Mouse (Mus musculus): Measurements from ENCODE around the gene Spg11. TPM values are rescaled to one million over a fixed set of nuclear protein-coding genes. Genes with fewer than 3 reads are reported as not detected.

Spg11 gene
- polyA plus RNA-seq (2015; fragmentation: Nextera tagmentation; extraction: Ambion mirVana) = 8.4 and 9.9 TPM in 2 replicates

GRCm38 (mm10) chr2:122117961-122118958, at the start of gene Spg11:
TSS of gene Spg11 (minus strand) at chr2:122118386.
- peak within 1 kb of the TSS; percentile 98 for H3K27ac ChIP-seq (replicated peaks)
- ATAC-seq (replicated peaks) = peak; percentile 100
- H3K4me2 ChIP-seq (replicated peaks) = peak within 1 kb of the TSS; percentile 65
- peak within 1 kb of the TSS; percentile 100 for H3K4me3 ChIP-seq
- peaks cover 3% of the 10 kb centered on the region; the same call in 1 of the 2 replicates for H3K36me3 ChIP-seq
- no peaks in the 10 kb centered on the region for H3K27me3 ChIP-seq
- WGBS = under 1% methylated on average over 47 of the region's 47 CpGs
- H3K9me3 ChIP-seq = no peaks in the 10 kb centered on the region
- H3K9ac ChIP-seq (replicated peaks) = peak within 1 kb of the TSS; percentile 100
- peaks cover 16% of the 10 kb centered on the region for H3K4me1 ChIP-seq

GRCm38 (mm10) chr2:122164293-122164692, 46.1 kb upstream of the Spg11 start:
- no peaks in the 10 kb centered on the region for H3K36me3 ChIP-seq
- H3K27me3 ChIP-seq = no peaks in the 10 kb centered on the region
- no peak overlapping the region for H3K4me2 ChIP-seq (replicated peaks)
- H3K27ac ChIP-seq (replicated peaks) = no peak overlapping the region
- H3K9me3 ChIP-seq = no peaks in the 10 kb centered on the region
- WGBS = 83% methylated on average over 11 of the region's 11 CpGs
- no peaks in the 10 kb centered on the region for H3K4me1 ChIP-seq
- ATAC-seq (replicated peaks) = no peak
- no peak overlapping the region for H3K9ac ChIP-seq (replicated peaks)
- H3K4me3 ChIP-seq = no peak overlapping the region

- Histone ChIP-seq H3K4me2 (replicated peaks) (no peak overlapping the region), H3K27me3 (no peaks in the 10 kb centered on the region), H3K36me3 (no peaks in the 10 kb centered on the region), H3K4me1 (no peaks in the 10 kb centered on the region), H3K27ac (replicated peaks) (no peak overlapping the region), H3K9ac (replicated peaks) (no peak overlapping the region), H3K4me3 (no peak overlapping the region), H3K9me3 (no peaks in the 10 kb centered on the region)
- 73% methylated on average over 13 of the region's 13 CpGs for WGBS
- no peak for ATAC-seq (replicated peaks)
Measured at GRCm38 (mm10) chr2:122163430-122164195, 45.4 kb upstream of the Spg11 start.

GRCm38 (mm10) chr2:122162529-122162928, 44.3 kb upstream of the Spg11 start:
- Histone ChIP-seq H3K27ac (replicated peaks) (no peak overlapping the region), H3K36me3 (no peaks in the 10 kb centered on the region), H3K4me3 (no peak overlapping the region), H3K27me3 (no peaks in the 10 kb centered on the region), H3K9ac (replicated peaks) (no peak overlapping the region), H3K4me1 (no peaks in the 10 kb centered on the region), H3K4me2 (replicated peaks) (no peak overlapping the region), H3K9me3 (no peaks in the 10 kb centered on the region)
- WGBS = 77% methylated on average over 2 of the region's 2 CpGs
- no peak for ATAC-seq (replicated peaks)

- Histone ChIP-seq H3K36me3 (no peaks in the 10 kb centered on the region), H3K4me2 (replicated peaks) (no peak overlapping the region), H3K27me3 (no peaks in the 10 kb centered on the region), H3K9me3 (no peaks in the 10 kb centered on the region), H3K27ac (replicated peaks) (no peak overlapping the region), H3K4me1 (no peaks in the 10 kb centered on the region), H3K4me3 (no peak overlapping the region), H3K9ac (replicated peaks) (no peak overlapping the region)
- no peak for ATAC-seq (replicated peaks)
- WGBS = 38% methylated on average over 4 of the region's 4 CpGs
Measured at GRCm38 (mm10) chr2:122161542-122161941, 43.4 kb upstream of the Spg11 start.

GRCm38 (mm10) chr2:122160680-122161079, 42.5 kb upstream of the Spg11 start, which contains the start of gene Trim69:
TSS of gene Trim69 (plus strand) at chr2:122160700.
- no peaks in the 10 kb centered on the region for H3K9me3 ChIP-seq
- 41% methylated on average over 2 of the region's 2 CpGs for WGBS
- H3K27ac ChIP-seq (replicated peaks) = no peak within 1 kb of the TSS
- H3K4me1 ChIP-seq = no peaks in the 10 kb centered on the region
- ATAC-seq (replicated peaks) = 0 out of 2 replicates have a peak, but pooled peaks have one; percentile 43
- no peaks in the 10 kb centered on the region for H3K27me3 ChIP-seq
- H3K9ac ChIP-seq (replicated peaks) = no peak within 1 kb of the TSS
- H3K4me3 ChIP-seq = no peak within 1 kb of the TSS
- H3K4me2 ChIP-seq (replicated peaks) = no peak within 1 kb of the TSS
- no peaks in the 10 kb centered on the region for H3K36me3 ChIP-seq

- Histone ChIP-seq H3K4me1 (no peaks in the 10 kb centered on the region), H3K9ac (replicated peaks) (no peak overlapping the region), H3K4me3 (no peak overlapping the region), H3K4me2 (replicated peaks) (no peak overlapping the region), H3K36me3 (no peaks in the 10 kb centered on the region), H3K27me3 (no peaks in the 10 kb centered on the region), H3K9me3 (no peaks in the 10 kb centered on the region), H3K27ac (replicated peaks) (no peak overlapping the region)
- ATAC-seq (replicated peaks) = no peak
- 86% methylated on average over 6 of the region's 6 CpGs for WGBS
Measured at GRCm38 (mm10) chr2:122159667-122160066, 41.5 kb upstream of the Spg11 start.

GRCm38 (mm10) chr2:122158362-122158802, 40.2 kb upstream of the Spg11 start:
- Histone ChIP-seq H3K4me1 (no peaks in the 10 kb centered on the region), H3K27me3 (no peaks in the 10 kb centered on the region), H3K4me2 (replicated peaks) (no peak overlapping the region), H3K4me3 (no peak overlapping the region), H3K9ac (replicated peaks) (no peak overlapping the region), H3K36me3 (no peaks in the 10 kb centered on the region), H3K9me3 (no peaks in the 10 kb centered on the region), H3K27ac (replicated peaks) (no peak overlapping the region)
- WGBS = 56% methylated on average over 6 of the region's 6 CpGs
- no peak for ATAC-seq (replicated peaks)

- ATAC-seq (replicated peaks) = no peak
- no peaks in the 10 kb centered on the region for H3K9me3 ChIP-seq
- no peak overlapping the region for H3K4me2 ChIP-seq (replicated peaks)
- H3K27ac ChIP-seq (replicated peaks) = no peak overlapping the region
- H3K9ac ChIP-seq (replicated peaks) = no peak overlapping the region
- H3K27me3 ChIP-seq = no peaks in the 10 kb centered on the region
- H3K36me3 ChIP-seq = no peaks in the 10 kb centered on the region
- H3K4me1 ChIP-seq = no peaks in the 10 kb centered on the region
- H3K4me3 ChIP-seq = no peak overlapping the region
Measured at GRCm38 (mm10) chr2:122157561-122157960, 39.4 kb upstream of the Spg11 start.

- Histone ChIP-seq H3K4me2 (replicated peaks) (no peak overlapping the region), H3K9me3 (no peaks in the 10 kb centered on the region), H3K4me3 (no peak overlapping the region), H3K9ac (replicated peaks) (no peak overlapping the region), H3K27me3 (no peaks in the 10 kb centered on the region), H3K27ac (replicated peaks) (no peak overlapping the region), H3K4me1 (no peaks in the 10 kb centered on the region), H3K36me3 (no peaks in the 10 kb centered on the region)
- no peak for ATAC-seq (replicated peaks)
- WGBS = 91% methylated on average over 4 of the region's 4 CpGs
Measured at GRCm38 (mm10) chr2:122156051-122156700, 38.0 kb upstream of the Spg11 start.

- 80% methylated on average over 2 of the region's 2 CpGs for WGBS
- no peak overlapping the region for H3K9ac ChIP-seq (replicated peaks)
- no peaks in the 10 kb centered on the region for H3K27me3 ChIP-seq
- no peak for ATAC-seq (replicated peaks)
- H3K4me1 ChIP-seq = no peaks in the 10 kb centered on the region
- H3K9me3 ChIP-seq = no peaks in the 10 kb centered on the region
- H3K4me3 ChIP-seq = no peak overlapping the region
- H3K4me2 ChIP-seq (replicated peaks) = no peak overlapping the region
- no peaks in the 10 kb centered on the region for H3K36me3 ChIP-seq
- no peak overlapping the region for H3K27ac ChIP-seq (replicated peaks)
Measured at GRCm38 (mm10) chr2:122155292-122155691, 37.1 kb upstream of the Spg11 start.
